Mouse (Mus musculus) splenic B cell, adult 2 months (primary cell): ENCODE results near the gene Ccl1.

Source experiments
- DNase-seq: peaks from one replicate; pipeline ENCODE4 v3.0.0-alpha.2; 2011; ENCODE audit warnings: low read depth, low spot score
- H3K27me3 ChIP-seq: 2 replicates; pipeline ENCODE4 v1.6.1; 2012; ENCODE audit warnings: mild to moderate bottlenecking, low read length, moderate library complexity, mixed read lengths; ENCODE audit not compliant: control insufficient read depth, poor library complexity, insufficient read depth, severe bottlenecking
- H3K36me3 ChIP-seq: 2 replicates; pipeline ENCODE4 v1.6.1; 2012; ENCODE audit warnings: mild to moderate bottlenecking, low read length, moderate library complexity, mixed read lengths; ENCODE audit not compliant: control insufficient read depth, poor library complexity, insufficient read depth, severe bottlenecking

The Ccl1 gene

GRCm38 (mm10) chr11:82235551-82236207 lies 69.8 kb downstream of the Ccl1 start:
- Histone ChIP-seq H3K36me3 (no peaks in the 10 kb centered on the region), H3K27me3 (no peaks in the 10 kb centered on the region)
- DNase-seq, result peak; percentile 74

- Histone ChIP-seq H3K27me3 (no peaks in the 10 kb centered on the region), H3K36me3 (no peaks in the 10 kb centered on the region)
- DNase-seq, result no peak
These were observed 71.5 kb downstream of the Ccl1 start for GRCm38 (mm10) chr11:82233991-82234390.

GRCm38 (mm10) chr11:82226976-82227375 lies 78.5 kb downstream of the Ccl1 start:
- Histone ChIP-seq H3K27me3 (no peaks in the 10 kb centered on the region; the same call in 1 of the 2 replicates), H3K36me3 (no peaks in the 10 kb centered on the region)
- DNase-seq, result no peak

GRCm38 (mm10) chr11:82225936-82226335 lies 79.6 kb downstream of the Ccl1 start:
- H3K36me3 ChIP-seq, result no peaks in the 10 kb centered on the region
- no peak for DNase-seq

GRCm38 (mm10) chr11:82216531-82216930 lies 89.0 kb downstream of the Ccl1 start:
- no peaks in the 10 kb centered on the region for H3K36me3 ChIP-seq
- no peak for DNase-seq
- H3K27me3 ChIP-seq, result no peaks in the 10 kb centered on the region

More at GRCm38 (mm10) chr11:82225936-82226335, 79.6 kb downstream of the Ccl1 start:
- H3K27me3 ChIP-seq, result no peaks in the 10 kb centered on the region; the same call in 1 of the 2 replicates

- Histone ChIP-seq H3K36me3 (no peaks in the 10 kb centered on the region), H3K27me3 (no peaks in the 10 kb centered on the region)
- DNase-seq, result no peak
These were observed 91.1 kb downstream of the Ccl1 start for GRCm38 (mm10) chr11:82214405-82214804.

GRCm38 (mm10) chr11:82206960-82207488 lies 98.5 kb downstream of the Ccl1 start:
- DNase-seq, result no peak
- Histone ChIP-seq H3K36me3 (no peaks in the 10 kb centered on the region), H3K27me3 (no peaks in the 10 kb centered on the region)

- Histone ChIP-seq H3K27me3 (no peaks in the 10 kb centered on the region), H3K36me3 (no peaks in the 10 kb centered on the region)
- DNase-seq, result no peak
These were observed 100.3 kb downstream of the Ccl1 start for GRCm38 (mm10) chr11:82205221-82205620.

- H3K27me3 ChIP-seq, result no peaks in the 10 kb centered on the region
- no peaks in the 10 kb centered on the region for H3K36me3 ChIP-seq
- no peak for DNase-seq
These were observed 101.8 kb downstream of the Ccl1 start for GRCm38 (mm10) chr11:82203706-82204105.

- DNase-seq, result no peak
- Histone ChIP-seq H3K27me3 (no peaks in the 10 kb centered on the region), H3K36me3 (no peaks in the 10 kb centered on the region)
These were observed 107.7 kb downstream of the Ccl1 start for GRCm38 (mm10) chr11:82197774-82198173.

GRCm38 (mm10) chr11:82194980-82195379 lies 110.5 kb downstream of the Ccl1 start:
- no peak for DNase-seq
- no peaks in the 10 kb centered on the region for H3K36me3 ChIP-seq
- H3K27me3 ChIP-seq, result no peaks in the 10 kb centered on the region

GRCm38 (mm10) chr11:82193826-82194225 lies 111.7 kb downstream of the Ccl1 start:
- Histone ChIP-seq H3K36me3 (no peaks in the 10 kb centered on the region), H3K27me3 (no peaks in the 10 kb centered on the region)
- DNase-seq, result no peak

- Histone ChIP-seq H3K36me3 (no peaks in the 10 kb centered on the region), H3K27me3 (no peaks in the 10 kb centered on the region)
- DNase-seq, result no peak
These were observed 115.5 kb downstream of the Ccl1 start for GRCm38 (mm10) chr11:82189782-82190563.

GRCm38 (mm10) chr11:82185684-82186083 lies 119.8 kb downstream of the Ccl1 start:
- Histone ChIP-seq H3K27me3 (no peaks in the 10 kb centered on the region), H3K36me3 (no peaks in the 10 kb centered on the region)
- DNase-seq, result no peak

- Histone ChIP-seq H3K27me3 (no peaks in the 10 kb centered on the region), H3K36me3 (no peaks in the 10 kb centered on the region)
- no peak for DNase-seq
These were observed 122.1 kb downstream of the Ccl1 start for GRCm38 (mm10) chr11:82183281-82183935.
